Mouse (Mus musculus): ENCODE measurements around the gene Olfr980. TPM values are rescaled to one million over a fixed set of nuclear protein-coding genes. Genes with fewer than 3 reads are reported as not detected.

Olfr980 gene
- polyA plus RNA-seq, 1 experiment from 2014 or later = not detected

Other genes with a start within 250 kb of the Olfr980 start
- not detected in 2 replicates for gene Olfr968, start 226.3 kb downstream of the Olfr980 start, polyA plus RNA-seq (2014; fragmentation: Nextera tagmentation; extraction: Ambion mirVana)
- not detected in 2 replicates for gene Olfr969, start 218.6 kb downstream of the Olfr980 start, polyA plus RNA-seq (2014; fragmentation: Nextera tagmentation; extraction: Ambion mirVana)
- not detected in 2 replicates for gene Olfr970, start 200.7 kb downstream of the Olfr980 start, polyA plus RNA-seq (2014; fragmentation: Nextera tagmentation; extraction: Ambion mirVana)
- gene Olfr971, start 172.7 kb downstream of the Olfr980 start, polyA plus RNA-seq (2014; fragmentation: Nextera tagmentation; extraction: Ambion mirVana) = not detected in 2 replicates
- not detected in 2 replicates for gene Olfr972, start 143.2 kb downstream of the Olfr980 start, polyA plus RNA-seq (2014; fragmentation: Nextera tagmentation; extraction: Ambion mirVana)
- gene Olfr229, start 102.2 kb downstream of the Olfr980 start, polyA plus RNA-seq (2014; fragmentation: Nextera tagmentation; extraction: Ambion mirVana) = not detected in 2 replicates
- gene Olfr974, start 72.1 kb downstream of the Olfr980 start, polyA plus RNA-seq (2014; fragmentation: Nextera tagmentation; extraction: Ambion mirVana) = not detected in 2 replicates
- gene Olfr975, start 57.5 kb downstream of the Olfr980 start, polyA plus RNA-seq (2014; fragmentation: Nextera tagmentation; extraction: Ambion mirVana) = not detected in 2 replicates
- gene Olfr976, start 48.4 kb downstream of the Olfr980 start, polyA plus RNA-seq (2014; fragmentation: Nextera tagmentation; extraction: Ambion mirVana) = not detected in 2 replicates
- not detected in 2 replicates for gene Olfr978, start 17.5 kb downstream of the Olfr980 start, polyA plus RNA-seq (2014; fragmentation: Nextera tagmentation; extraction: Ambion mirVana)
- gene Olfr979, start 6.1 kb downstream of the Olfr980 start, polyA plus RNA-seq (2014; fragmentation: Nextera tagmentation; extraction: Ambion mirVana) = not detected in 2 replicates
- gene Olfr981, start 11.9 kb upstream of the Olfr980 start, polyA plus RNA-seq (2014; fragmentation: Nextera tagmentation; extraction: Ambion mirVana) = not detected in 2 replicates
- gene Olfr982, start 64.2 kb upstream of the Olfr980 start, polyA plus RNA-seq (2014; fragmentation: Nextera tagmentation; extraction: Ambion mirVana) = not detected in 2 replicates
- gene Olfr983, start 84.0 kb upstream of the Olfr980 start, polyA plus RNA-seq (2014; fragmentation: Nextera tagmentation; extraction: Ambion mirVana) = not detected in 2 replicates
- not detected in 2 replicates for gene Olfr984, start 104.6 kb upstream of the Olfr980 start, polyA plus RNA-seq (2014; fragmentation: Nextera tagmentation; extraction: Ambion mirVana)
- not detected in 2 replicates for gene Olfr985, start 120.6 kb upstream of the Olfr980 start, polyA plus RNA-seq (2014; fragmentation: Nextera tagmentation; extraction: Ambion mirVana)
- gene Tmem225, start 138.5 kb upstream of the Olfr980 start, polyA plus RNA-seq (2014; fragmentation: Nextera tagmentation; extraction: Ambion mirVana) = not detected in 2 replicates
- 0.10 TPM in 1 of 2 replicates, not detected in the other for gene Olfr986, start 171.3 kb upstream of the Olfr980 start, polyA plus RNA-seq (2014; fragmentation: Nextera tagmentation; extraction: Ambion mirVana)
- 4.8 and 5.4 TPM in 2 replicates for gene Zfp202, start 182.7 kb upstream of the Olfr980 start, polyA plus RNA-seq (2014; fragmentation: Nextera tagmentation; extraction: Ambion mirVana)